Mouse (Mus musculus): Measurements from ENCODE around the gene Osbpl6. TPM values are rescaled to one million over a fixed set of nuclear protein-coding genes. Genes with fewer than 3 reads are reported as not detected.

Osbpl6 gene
- 19.4 and 24.6 TPM in 2 replicates for polyA plus RNA-seq (2015; fragmentation: Nextera tagmentation; extraction: Ambion mirVana)

GRCm38 (mm10) chr2:76406151-76406936, at the start of gene Osbpl6:
TSS of gene Osbpl6 (plus strand) at chr2:76406508.
- peak; percentile 94 for ATAC-seq (replicated peaks)

DNA sequence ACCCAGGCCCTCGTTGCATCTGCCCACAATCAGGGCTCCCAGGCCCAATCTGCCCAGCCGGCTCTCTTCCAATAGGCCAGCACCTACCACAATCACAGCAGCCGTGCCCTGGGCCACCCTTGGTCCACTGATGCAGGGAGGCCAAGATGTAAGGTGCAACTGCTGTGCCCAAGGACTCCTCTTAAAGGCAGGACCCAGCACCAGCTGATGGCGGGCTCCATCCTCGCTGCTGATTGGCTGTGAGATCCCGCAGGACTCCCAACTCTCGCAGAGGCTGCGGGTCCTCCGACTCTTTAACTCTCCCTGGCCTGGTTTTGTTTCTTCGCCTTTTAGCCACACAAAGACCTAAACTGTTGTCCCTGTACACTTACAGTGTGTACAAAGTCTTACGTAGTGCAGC, 46.1 kb upstream of the Osbpl6 start, which contains the start of gene Cyct:
Gene Cyct, minus strand, starts transcription at position 225 of the 400 bp plus-strand sequence.
- Histone ChIP-seq H3K9me3 (no peaks in the 10 kb centered on the region), H3K27me3 (no peaks in the 10 kb centered on the region), H3K9ac (replicated peaks) (no peak within 1 kb of the TSS), H3K4me2 (replicated peaks) (no peak within 1 kb of the TSS), H3K4me1 (no peaks in the 10 kb centered on the region), H3K27ac (replicated peaks) (no peak within 1 kb of the TSS), H3K36me3 (no peaks in the 10 kb centered on the region), H3K4me3 (no peak within 1 kb of the TSS)
- whole genome bisulfite sequencing, result 89% methylated on average over 11 of the region's 11 CpGs
- no peak for ATAC-seq (replicated peaks)

More at GRCm38 (mm10) chr2:76406151-76406936, at the start of gene Osbpl6:
- Histone ChIP-seq H3K27ac (replicated peaks) (peak within 1 kb of the TSS; percentile 84), H3K9ac (replicated peaks) (peak within 1 kb of the TSS; percentile 93), H3K4me3 (peak within 1 kb of the TSS; percentile 99), H3K9me3 (no peaks in the 10 kb centered on the region), H3K27me3 (no peaks in the 10 kb centered on the region), H3K4me1 (peaks cover 17% of the 10 kb centered on the region), H3K4me2 (replicated peaks) (peak within 1 kb of the TSS; percentile 89), H3K36me3 (no peaks in the 10 kb centered on the region)
- WGBS, result under 1% methylated on average over 87 of the region's 89 CpGs

GRCm38 (mm10) chr2:76362111-76362510, 44.2 kb upstream of the Osbpl6 start:
- Histone ChIP-seq H3K36me3 (no peaks in the 10 kb centered on the region), H3K9me3 (no peaks in the 10 kb centered on the region), H3K27me3 (no peaks in the 10 kb centered on the region), H3K9ac (replicated peaks) (no peak overlapping the region), H3K4me3 (no peak overlapping the region), H3K4me2 (replicated peaks) (no peak overlapping the region), H3K4me1 (no peaks in the 10 kb centered on the region), H3K27ac (replicated peaks) (no peak overlapping the region)
- no peak for ATAC-seq (replicated peaks)
- 59% methylated on average over 2 of the region's 2 CpGs for WGBS

GRCm38 (mm10) chr2:76365811-76366210, 40.5 kb upstream of the Osbpl6 start:
- 67% methylated on average over 4 of the region's 4 CpGs for WGBS
- Histone ChIP-seq H3K9ac (replicated peaks) (no peak overlapping the region), H3K9me3 (no peaks in the 10 kb centered on the region), H3K36me3 (no peaks in the 10 kb centered on the region), H3K4me2 (replicated peaks) (no peak overlapping the region), H3K27me3 (no peaks in the 10 kb centered on the region), H3K4me3 (no peak overlapping the region), H3K27ac (replicated peaks) (no peak overlapping the region), H3K4me1 (peaks cover 5% of the 10 kb centered on the region)
- no peak for ATAC-seq (replicated peaks)

DNA sequence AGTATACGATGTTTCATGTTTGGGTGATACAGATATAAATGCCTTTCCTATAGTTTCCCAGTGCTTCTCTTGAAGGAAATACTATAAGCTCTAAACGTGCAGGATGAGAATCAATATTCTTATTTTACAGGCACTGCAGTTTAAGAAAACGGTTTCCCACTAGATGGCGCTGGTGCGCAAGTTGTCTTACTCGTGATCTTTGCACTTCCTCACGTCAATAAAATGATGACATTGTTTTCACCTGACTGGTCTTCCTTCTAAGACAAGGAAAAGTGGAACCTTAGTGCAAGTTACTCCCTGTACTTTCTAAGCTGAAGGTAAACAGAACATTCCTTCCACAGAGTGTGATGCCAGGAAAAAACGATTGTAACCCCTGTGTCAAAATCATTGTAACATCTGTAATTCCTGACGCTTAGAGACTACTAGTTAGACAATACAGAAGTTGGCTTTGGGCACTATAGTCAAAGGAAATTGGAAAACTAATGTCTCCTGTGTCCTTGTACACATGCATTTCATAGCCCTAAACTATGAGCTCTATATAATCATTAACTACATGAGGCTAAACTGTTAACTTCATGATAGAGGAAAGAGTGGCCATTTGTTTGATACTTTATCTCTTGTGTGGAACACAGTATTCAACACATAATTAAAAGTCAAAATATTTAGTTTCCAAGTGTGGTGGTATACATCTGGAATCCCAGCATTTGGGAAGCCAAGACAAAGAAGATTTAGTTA, 39.0 kb upstream of the Osbpl6 start:
- Histone ChIP-seq H3K4me3 (no peak overlapping the region), H3K9ac (replicated peaks) (no peak overlapping the region), H3K36me3 (peaks cover 4% of the 10 kb centered on the region), H3K9me3 (no peaks in the 10 kb centered on the region), H3K27ac (replicated peaks) (no peak overlapping the region), H3K4me2 (replicated peaks) (no peak overlapping the region), H3K27me3 (no peaks in the 10 kb centered on the region), H3K4me1 (peaks cover 11% of the 10 kb centered on the region)
- 17% methylated on average over 9 of the region's 9 CpGs for WGBS
- ATAC-seq (replicated peaks), result no peak

GRCm38 (mm10) chr2:76368861-76369660, 37.2 kb upstream of the Osbpl6 start:
- peaks cover 19% of the 10 kb centered on the region for H3K36me3 ChIP-seq
- ATAC-seq (replicated peaks), result 0 out of 2 replicates have a peak, but pooled peaks have one; percentile 3
- no peak overlapping the region for H3K27ac ChIP-seq (replicated peaks)
- WGBS, result 78% methylated on average over 13 of the region's 13 CpGs
- no peaks in the 10 kb centered on the region for H3K27me3 ChIP-seq
- H3K4me1 ChIP-seq, result peaks cover 11% of the 10 kb centered on the region
- no peaks in the 10 kb centered on the region for H3K9me3 ChIP-seq
- H3K4me3 ChIP-seq, result peak overlapping the region; percentile 93; the same call in 1 of the 2 replicates
- no peak overlapping the region for H3K9ac ChIP-seq (replicated peaks)
- H3K4me2 ChIP-seq (replicated peaks), result no peak overlapping the region

GRCm38 (mm10) chr2:76369821-76370655, 36.3 kb upstream of the Osbpl6 start, which contains the start of gene Rbm45:
TSS of gene Rbm45 (plus strand) at chr2:76369984.
- Histone ChIP-seq H3K9me3 (no peaks in the 10 kb centered on the region), H3K9ac (replicated peaks) (peak within 1 kb of the TSS; percentile 90), H3K27ac (replicated peaks) (peak within 1 kb of the TSS; percentile 65), H3K36me3 (peaks cover 25% of the 10 kb centered on the region), H3K4me2 (replicated peaks) (peak within 1 kb of the TSS; percentile 87), H3K4me1 (peaks cover 11% of the 10 kb centered on the region), H3K4me3 (peak within 1 kb of the TSS; percentile 93), H3K27me3 (no peaks in the 10 kb centered on the region)
- WGBS, result under 1% methylated on average over 61 of the region's 61 CpGs
- ATAC-seq (replicated peaks), result peak; percentile 92

DNA sequence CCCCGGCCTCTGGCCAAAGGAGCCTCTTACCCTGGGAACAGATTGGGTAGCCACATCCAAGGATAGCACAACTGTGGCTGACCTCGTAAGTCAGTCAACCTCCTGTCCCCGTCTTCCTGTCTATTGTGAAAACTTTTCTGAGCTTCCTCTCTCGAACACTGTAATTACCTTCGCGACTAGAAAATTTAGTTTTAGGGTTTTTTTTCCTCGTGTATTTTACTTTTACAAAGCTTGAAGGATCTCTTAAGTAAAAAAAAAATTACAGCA, 35.7 kb upstream of the Osbpl6 start:
- no peaks in the 10 kb centered on the region for H3K9me3 ChIP-seq
- WGBS, result 3% methylated on average over 7 of the region's 7 CpGs
- H3K4me1 ChIP-seq, result peaks cover 11% of the 10 kb centered on the region
- peak overlapping the region; percentile 87 for H3K4me2 ChIP-seq (replicated peaks)
- H3K4me3 ChIP-seq, result peak overlapping the region; percentile 93
- H3K27me3 ChIP-seq, result no peaks in the 10 kb centered on the region
- H3K9ac ChIP-seq (replicated peaks), result peak overlapping the region; percentile 90
- ATAC-seq (replicated peaks), result no peak
- H3K36me3 ChIP-seq, result peaks cover 30% of the 10 kb centered on the region
- no peak overlapping the region for H3K27ac ChIP-seq (replicated peaks)

DNA sequence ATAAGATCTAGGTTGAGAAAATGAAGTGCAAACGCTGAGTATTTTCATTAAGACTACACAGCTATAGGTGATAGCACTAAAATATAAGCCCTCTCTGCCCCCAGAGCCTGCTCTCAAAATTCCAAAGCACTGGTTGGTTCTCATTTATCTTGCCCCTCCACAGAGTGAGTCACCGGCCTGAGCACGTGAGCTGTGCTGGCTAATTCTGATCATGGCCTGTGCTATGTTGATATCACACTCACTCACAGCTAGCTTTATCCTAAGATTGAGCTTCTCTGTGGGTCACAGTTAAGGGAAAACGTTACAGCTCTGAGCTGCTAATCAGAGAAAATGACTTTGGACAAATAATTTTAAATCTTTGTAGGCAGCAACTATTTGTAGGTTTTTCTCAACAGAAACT, 34.1 kb upstream of the Osbpl6 start:
- H3K4me1 ChIP-seq, result peaks cover 11% of the 10 kb centered on the region
- ATAC-seq (replicated peaks), result no peak
- no peaks in the 10 kb centered on the region for H3K9me3 ChIP-seq
- H3K4me2 ChIP-seq (replicated peaks), result no peak overlapping the region
- peaks cover 42% of the 10 kb centered on the region for H3K36me3 ChIP-seq
- WGBS, result 91% methylated on average over 4 of the region's 4 CpGs
- H3K9ac ChIP-seq (replicated peaks), result no peak overlapping the region
- H3K27me3 ChIP-seq, result no peaks in the 10 kb centered on the region
- H3K4me3 ChIP-seq, result no peak overlapping the region
- no peak overlapping the region for H3K27ac ChIP-seq (replicated peaks)

- Histone ChIP-seq H3K4me2 (replicated peaks) (no peak overlapping the region), H3K27me3 (no peaks in the 10 kb centered on the region), H3K4me1 (peaks cover 11% of the 10 kb centered on the region), H3K4me3 (no peak overlapping the region), H3K9me3 (no peaks in the 10 kb centered on the region), H3K36me3 (peaks cover 65% of the 10 kb centered on the region), H3K9ac (replicated peaks) (no peak overlapping the region), H3K27ac (replicated peaks) (no peak overlapping the region)
- 91% methylated on average over 6 of the region's 6 CpGs for WGBS
- no peak for ATAC-seq (replicated peaks)
Observed at GRCm38 (mm10) chr2:76374544-76375206, 31.6 kb upstream of the Osbpl6 start.

DNA sequence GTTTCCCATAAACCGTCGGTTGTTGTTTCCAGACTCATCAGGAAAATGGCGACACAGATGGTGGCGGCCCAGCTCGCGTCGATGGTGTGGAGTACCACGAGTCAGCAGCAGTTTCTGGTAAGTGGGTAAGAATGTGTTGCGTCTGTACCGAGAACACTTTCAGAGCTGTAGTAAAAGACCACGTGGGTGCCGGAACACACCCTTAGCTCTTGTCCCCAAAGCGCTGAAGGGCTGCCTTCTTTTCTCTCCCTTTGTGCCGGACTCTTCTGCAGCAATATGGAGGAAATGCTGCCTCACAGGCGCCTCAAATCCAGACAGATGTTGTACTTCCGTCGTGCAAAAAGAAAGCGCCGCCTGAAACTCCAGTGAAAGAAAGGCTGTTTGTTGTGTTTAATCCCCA, 27.7 kb upstream of the Osbpl6 start:
- no peak for ATAC-seq (replicated peaks)
- WGBS, result 96% methylated on average over 19 of the region's 19 CpGs
- Histone ChIP-seq H3K27me3 (no peaks in the 10 kb centered on the region), H3K9me3 (no peaks in the 10 kb centered on the region), H3K4me2 (replicated peaks) (no peak overlapping the region), H3K4me3 (no peak overlapping the region), H3K4me1 (no peaks in the 10 kb centered on the region), H3K9ac (replicated peaks) (no peak overlapping the region), H3K27ac (replicated peaks) (no peak overlapping the region), H3K36me3 (peaks cover 81% of the 10 kb centered on the region)
